Mouse (Mus musculus): ENCODE measurements around the gene Ifitm2.

DNA sequence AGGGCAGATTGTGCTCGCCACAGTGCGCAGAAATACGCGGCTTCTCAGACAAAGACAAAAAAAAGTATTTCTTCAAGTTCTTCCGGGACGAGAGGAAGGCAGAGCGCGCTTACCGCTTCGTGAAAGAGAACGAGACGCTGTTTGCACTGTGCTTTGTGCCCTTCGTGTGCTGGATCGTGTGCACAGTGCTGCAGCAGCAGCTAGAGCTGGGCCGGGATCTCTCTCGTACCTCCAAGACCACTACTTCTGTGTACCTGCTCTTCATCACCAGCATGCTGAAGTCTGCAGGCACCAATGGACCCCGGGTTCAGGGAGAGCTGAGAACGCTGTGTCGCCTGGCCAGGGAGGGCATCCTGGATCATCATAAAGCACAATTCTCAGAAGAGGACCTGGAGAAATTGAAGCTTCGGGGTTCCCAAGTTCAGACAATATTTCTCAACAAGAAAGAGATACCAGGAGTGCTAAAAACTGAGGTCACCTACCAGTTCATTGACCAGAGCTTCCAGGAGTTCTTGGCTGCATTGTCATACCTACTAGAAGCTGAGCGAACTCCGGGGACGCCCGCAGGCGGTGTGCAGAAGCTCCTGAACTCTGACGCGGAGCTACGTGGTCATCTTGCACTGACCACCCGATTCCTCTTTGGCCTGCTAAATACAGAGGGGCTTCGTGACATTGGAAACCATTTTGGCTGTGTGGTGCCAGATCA is 32.6 kb downstream of the Ifitm2 start:
- TF ChIP-seq CTCF (IDR thresholded peaks at IDR 0.05; ENCODE audit: insufficient read depth, low read length) = no peak
- no peak for TF ChIP-seq POLR2A (IDR thresholded peaks at IDR 0.05; ENCODE audit: borderline replicate concordance, extremely low read depth, low read depth, low read length)

Measured in lung, adult 2 months (tissue).